Mouse (Mus musculus) embryonic facial prominence, embryonic 14.5 days (tissue): ENCODE data around the gene Bok. TPM values are rescaled to one million over a fixed set of nuclear protein-coding genes. Genes with fewer than 3 reads are reported as not detected.

Source experiments
- ATAC-seq: fragments of 200-750 bp; cut with Nextera tagmentation; 2 replicates; pipeline ENCODE4 v1.8.0; 2017; ENCODE audit warnings: low read depth, moderate number of reproducible peaks, moderate TSS enrichment
- DNase-seq: peaks from one replicate; pipeline ENCODE4 v3.0.0-alpha.2; 2015; ENCODE audit warnings: low spot score
- H3K27ac ChIP-seq: fragments of 300-500 bp; sonication (generic); replicated peaks from 2 replicates; pipeline ENCODE4 v1.5.1; 2014; ENCODE audit warnings: low read depth, mild to moderate bottlenecking, low read length, moderate library complexity
- H3K27me3 ChIP-seq: fragments of 300-500 bp; sonication (generic); replicated peaks from 2 replicates; pipeline ENCODE4 v1.6.1; 2014; ENCODE audit warnings: low read length; ENCODE audit not compliant: control insufficient read depth, insufficient read depth
- H3K36me3 ChIP-seq: fragments of 300-500 bp; sonication (generic); 2 replicates; pipeline ENCODE4 v1.6.1; 2014; ENCODE audit warnings: low read length, mixed read lengths; ENCODE audit not compliant: control insufficient read depth, insufficient read depth
- H3K4me1 ChIP-seq: fragments of 300-500 bp; sonication (generic); 2 replicates; pipeline ENCODE4 v1.6.1; 2014; ENCODE audit warnings: antibody characterized with exemption, low read length; ENCODE audit not compliant: control insufficient read depth, insufficient read depth
- H3K4me2 ChIP-seq: fragments of 300-500 bp; sonication (generic); 2 replicates; pipeline ENCODE4 v1.6.1; 2014; ENCODE audit warnings: low read depth, mild to moderate bottlenecking, low read length, moderate library complexity, mixed read lengths
- H3K4me3 ChIP-seq: fragments of 300-500 bp; sonication (generic); 2 replicates; pipeline ENCODE4 v1.5.1; 2014; ENCODE audit warnings: low read depth, mild to moderate bottlenecking, low read length
- H3K9ac ChIP-seq: fragments of 300-500 bp; sonication (generic); 2 replicates; pipeline ENCODE4 v1.6.1; 2014; ENCODE audit warnings: low read depth, mild to moderate bottlenecking, low read length, moderate library complexity, mixed read lengths
- H3K9me3 ChIP-seq: fragments of 300-500 bp; sonication (generic); 2 replicates; pipeline ENCODE4 v1.6.1; 2016; ENCODE audit warnings: low read length; ENCODE audit not compliant: control insufficient read depth
- WGBS: fragments of 180-500 bp; shearing (Covaris S2); extraction: QIAGEN DNeasy Blood & Tissue Kit; methylation state at CpG from one replicate; pipeline ENCODE4 v1.1.7; 2014; 5-methylcytosine and 5-hydroxymethylcytosine counted together
- polyA plus RNA-seq: library from polyadenylated mRNA; unstranded; fragments of >200 nt; fragmentation: Nextera tagmentation; extraction: Ambion mirVana; gene quantifications from 2 replicates; pipeline ENCODE4 v1.2.1, GENCODE M21; 2014

Bok gene
- polyA plus RNA-seq, result 38.7 and 42.8 TPM in 2 replicates

GRCm38 (mm10) chr1:93685401-93686244, at the start of gene Bok:
Gene Bok (plus strand): TSS chr1:93685660.
- Histone ChIP-seq H3K27ac (peak within 1 kb of the TSS; percentile 39), H3K9ac (peak within 1 kb of the TSS; percentile 69), H3K4me2 (peak within 1 kb of the TSS; percentile 96), H3K9me3 (no peaks in the 10 kb centered on the region), H3K4me3 (peak within 1 kb of the TSS; percentile 65), H3K27me3 (no peaks in the 10 kb centered on the region), H3K4me1 (0 out of 2 replicates have a peak, but pooled peaks cover 5% of the 10 kb centered on the region), H3K36me3 (no peaks in the 10 kb centered on the region)
- DNase-seq (peak; percentile 92), ATAC-seq (peak; percentile 77)
- WGBS, result 1% methylated on average over 50 of the region's 78 CpGs

DNA sequence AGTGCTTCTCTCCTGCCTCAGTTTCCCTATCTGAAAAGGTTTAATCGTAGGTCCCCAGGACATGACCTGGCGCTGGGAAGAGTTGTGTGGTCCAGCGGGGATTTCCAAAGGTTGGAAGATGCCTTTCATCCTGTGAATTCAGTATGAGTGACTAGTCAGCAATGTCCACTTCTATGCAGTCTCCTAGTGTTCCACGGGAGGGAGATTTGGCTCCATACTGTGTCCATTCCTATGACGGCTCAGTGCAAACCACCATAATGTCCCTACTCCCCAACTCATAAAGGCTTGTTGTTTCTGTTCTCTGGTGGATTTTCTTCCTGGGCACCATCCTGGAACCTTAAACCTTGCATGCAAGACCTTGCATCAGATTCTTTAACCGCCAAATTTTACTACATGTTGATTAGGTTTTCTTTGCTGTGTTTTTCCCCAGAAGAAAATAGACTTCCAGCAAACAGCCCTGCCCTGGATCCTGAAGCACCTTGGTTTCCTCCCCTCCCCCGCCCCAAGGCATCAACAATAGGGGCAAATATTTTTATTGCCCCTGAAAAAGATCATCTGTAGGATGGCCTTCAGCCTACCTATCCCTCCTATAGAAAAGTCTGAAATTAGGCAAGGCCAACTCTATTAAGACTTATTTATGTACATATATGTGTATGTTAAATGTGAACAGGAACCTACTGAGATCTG, 49.1 kb upstream of the Bok start:
- no peaks in the 10 kb centered on the region for H3K27me3 ChIP-seq
- peak overlapping the region; percentile 71 for H3K4me2 ChIP-seq
- H3K9me3 ChIP-seq, result no peaks in the 10 kb centered on the region
- H3K4me1 ChIP-seq, result peaks cover 9% of the 10 kb centered on the region
- H3K4me3 ChIP-seq, result peak overlapping the region; percentile 97
- 32% methylated on average over 7 of the region's 7 CpGs for WGBS
- ATAC-seq (0 out of 2 replicates have a peak, but pooled peaks have one; percentile 14), DNase-seq (peak; percentile 46)
- peak overlapping the region; percentile 74 for H3K27ac ChIP-seq
- peak overlapping the region; percentile 63 for H3K9ac ChIP-seq
- peaks cover 11% of the 10 kb centered on the region; the same call in 1 of the 2 replicates for H3K36me3 ChIP-seq

DNA sequence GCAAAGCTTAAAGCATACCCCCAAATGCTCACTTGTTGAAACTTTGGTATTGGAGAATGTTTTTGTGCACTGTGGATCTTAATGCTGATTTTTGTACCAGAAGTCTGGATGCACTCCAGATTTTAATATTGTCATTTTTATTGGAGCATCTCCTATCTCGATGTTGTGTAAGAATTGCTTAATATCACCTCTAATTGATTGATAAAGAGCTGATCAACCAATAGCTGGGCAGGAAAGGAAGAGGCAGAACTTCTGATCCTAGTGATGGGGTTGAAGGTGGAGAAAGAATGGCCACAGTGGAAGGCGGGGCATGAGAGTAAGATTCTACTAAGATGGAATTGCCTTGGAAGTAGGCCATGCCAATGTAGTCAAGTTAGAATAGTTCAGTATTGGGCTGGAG, 43.5 kb upstream of the Bok start:
- ATAC-seq, result no peak
- no peak overlapping the region for H3K9ac ChIP-seq
- 87% methylated on average over 2 of the region's 2 CpGs for WGBS

GRCm38 (mm10) chr1:93642692-93643091, 42.8 kb upstream of the Bok start:
- no peak for DNase-seq
- no peaks in the 10 kb centered on the region for H3K27me3 ChIP-seq
- H3K9me3 ChIP-seq, result no peaks in the 10 kb centered on the region
- no peaks in the 10 kb centered on the region for H3K36me3 ChIP-seq
- no peak overlapping the region for H3K4me2 ChIP-seq
- no peak overlapping the region for H3K4me3 ChIP-seq
- no peaks in the 10 kb centered on the region for H3K4me1 ChIP-seq
- no peak overlapping the region for H3K27ac ChIP-seq
- 89% methylated on average over 2 of the region's 2 CpGs for WGBS
- no peak overlapping the region for H3K9ac ChIP-seq
- no peak for ATAC-seq

More for the DNA sequence above, 43.5 kb upstream of the Bok start:
- no peak for DNase-seq
- Histone ChIP-seq H3K27me3 (no peaks in the 10 kb centered on the region), H3K36me3 (no peaks in the 10 kb centered on the region), H3K27ac (no peak overlapping the region), H3K4me2 (no peak overlapping the region), H3K4me3 (no peak overlapping the region), H3K4me1 (no peaks in the 10 kb centered on the region), H3K9me3 (no peaks in the 10 kb centered on the region)

GRCm38 (mm10) chr1:93649604-93650172, 35.8 kb upstream of the Bok start:
- 74% methylated on average over 5 of the region's 5 CpGs for WGBS
- H3K27me3 ChIP-seq, result no peaks in the 10 kb centered on the region
- no peaks in the 10 kb centered on the region for H3K36me3 ChIP-seq

GRCm38 (mm10) chr1:93654275-93654674, 31.2 kb upstream of the Bok start:
- Histone ChIP-seq H3K27ac (no peak overlapping the region), H3K27me3 (no peaks in the 10 kb centered on the region), H3K4me2 (no peak overlapping the region), H3K4me1 (no peaks in the 10 kb centered on the region), H3K36me3 (no peaks in the 10 kb centered on the region), H3K9me3 (no peaks in the 10 kb centered on the region), H3K9ac (no peak overlapping the region), H3K4me3 (no peak overlapping the region)
- ATAC-seq, result no peak
- 29% methylated on average over 2 of the region's 2 CpGs for WGBS
- DNase-seq, result no peak

More at GRCm38 (mm10) chr1:93649604-93650172, 35.8 kb upstream of the Bok start:
- Histone ChIP-seq H3K27ac (no peak overlapping the region), H3K4me2 (no peak overlapping the region), H3K9ac (no peak overlapping the region), H3K9me3 (no peaks in the 10 kb centered on the region), H3K4me3 (no peak overlapping the region), H3K4me1 (no peaks in the 10 kb centered on the region)
- ATAC-seq (no peak), DNase-seq (no peak)

- DNase-seq (no peak), ATAC-seq (no peak)
- Histone ChIP-seq H3K4me1 (no peaks in the 10 kb centered on the region), H3K4me3 (no peak overlapping the region), H3K9ac (no peak overlapping the region), H3K27me3 (no peaks in the 10 kb centered on the region), H3K27ac (no peak overlapping the region), H3K9me3 (no peaks in the 10 kb centered on the region), H3K36me3 (no peaks in the 10 kb centered on the region), H3K4me2 (no peak overlapping the region)
- WGBS, result 62% methylated on average over 2 of the region's 2 CpGs
Measured at GRCm38 (mm10) chr1:93654798-93655197, 30.7 kb upstream of the Bok start.

- DNase-seq (no peak), ATAC-seq (no peak)
- Histone ChIP-seq H3K36me3 (no peaks in the 10 kb centered on the region), H3K4me2 (no peak overlapping the region), H3K4me1 (no peaks in the 10 kb centered on the region), H3K4me3 (no peak overlapping the region), H3K9me3 (0 out of 2 replicates have a peak, but pooled peaks cover 5% of the 10 kb centered on the region), H3K9ac (no peak overlapping the region), H3K27me3 (no peaks in the 10 kb centered on the region), H3K27ac (no peak overlapping the region)
- WGBS, result 53% methylated on average over 7 of the region's 7 CpGs
Measured at GRCm38 (mm10) chr1:93656325-93657024, 29.0 kb upstream of the Bok start.
